Comparison of ENCODE assay signal across 8 mouse cellular contexts in genomic region chr7:35171867-35172382, GRCm38 (mm10). TPM values are rescaled to one million over a fixed set of nuclear protein-coding genes. Genes with fewer than 3 reads are reported as not detected.
A peak's percentile ranks its signal among the peaks of the same experiment; 100 is the strongest.
DNase-seq lines count a peak whose midpoint lies in the region; ATAC-seq and TF ChIP-seq lines count a peak whose summit lies in the region.

No protein-coding gene starts in this region.

- H3K27ac ChIP-seq in heart, embryonic 14.5 days (replicated peaks in 1 of 2; ENCODE audit: control insufficient read depth in 1 of 2, insufficient read depth in 1 of 2, low read depth in 2 of 2, low read length in 2 of 2), result no peak overlapping the region
- no peak overlapping the region for H3K27ac ChIP-seq in kidney, postnatal 0 days
- H3K27ac ChIP-seq in liver, embryonic 11.5 days (ENCODE audit: low read depth, low read length), result no peak overlapping the region

- DNase-seq in brain, adult 2 months (ENCODE audit: low read depth, low spot score), result peak; percentile 89
- DNase-seq in fibroblast of lung, adult 2 months (ENCODE audit: low read depth), result peak; percentile 55
- DNase-seq in kidney, postnatal 0 days (ENCODE audit: low spot score), result peak; percentile 93
- DNase-seq in liver, embryonic 11.5 days (ENCODE audit: low spot score), result peak; percentile 63
- DNase-seq in natural killer cell, adult 2 months (ENCODE audit: low spot score in 2 of 2), result peak; percentile 4 to 44
- DNase-seq in testis, postnatal 14 days (ENCODE audit: low spot score), result peak; percentile 48

- WGBS in heart, embryonic 14.5 days, result 5% methylated on average over 16 of the region's 16 CpGs
- WGBS in kidney, postnatal 0 days, result 1% methylated on average over 16 of the region's 16 CpGs
- WGBS in liver, embryonic 11.5 days, result 3% methylated on average over 16 of the region's 16 CpGs

- 0 out of 2 replicates have a peak overlapping the region, but pooled peaks have one; percentile 10 for H3K4me3 ChIP-seq in E14TG2a.4 (replicated peaks; ENCODE audit: low read length)
- H3K4me3 ChIP-seq in heart, embryonic 14.5 days (ENCODE audit: control insufficient read depth in 1 of 2, insufficient read depth in 1 of 2, low read depth in 1 of 2, low read length in 2 of 2), result no peak overlapping the region; a peak in 1 of 4 replicates
- no peak overlapping the region for H3K4me3 ChIP-seq in kidney, postnatal 0 days (replicated peaks; ENCODE audit: low read depth, low read length)
- no peak overlapping the region for H3K4me3 ChIP-seq in liver, embryonic 11.5 days (ENCODE audit: low read depth, low read length)

- no peaks in the 10 kb centered on the region for H3K36me3 ChIP-seq in E14TG2a.4 (ENCODE audit: insufficient read depth, low read length)
- no peaks in the 10 kb centered on the region for H3K36me3 ChIP-seq in heart, embryonic 14.5 days (ENCODE audit: control insufficient read depth, insufficient read depth, low read length)
- no peaks in the 10 kb centered on the region for H3K36me3 ChIP-seq in kidney, postnatal 0 days (ENCODE audit: insufficient read depth, low read length)
- no peaks in the 10 kb centered on the region for H3K36me3 ChIP-seq in liver, embryonic 11.5 days (ENCODE audit: control insufficient read depth, insufficient read depth, low read length)

- peaks cover 59% of the 10 kb centered on the region for H3K4me1 ChIP-seq in E14TG2a.4 (replicated peaks; ENCODE audit: low read depth, low read length)
- H3K4me1 ChIP-seq in heart, embryonic 14.5 days (ENCODE audit: control insufficient read depth in 2 of 2, insufficient read depth in 2 of 2, low read length in 2 of 2), result peaks cover 0 to 4% of the 10 kb centered on the region in 2 experiments; a peak in 2 of 4 replicates
- no peaks in the 10 kb centered on the region for H3K4me1 ChIP-seq in kidney, postnatal 0 days (replicated peaks; ENCODE audit: insufficient read depth, low read length)
- peaks cover 8% of the 10 kb centered on the region for H3K4me1 ChIP-seq in liver, embryonic 11.5 days (replicated peaks; ENCODE audit: control insufficient read depth, insufficient read depth, low read length)

- H3K4me2 ChIP-seq in heart, embryonic 14.5 days (ENCODE audit: low read length), result peak overlapping the region; percentile 50
- peak overlapping the region; percentile 36; the same call in 1 of the 2 replicates for H3K4me2 ChIP-seq in kidney, postnatal 0 days (ENCODE audit: low read length)
- no peak overlapping the region for H3K4me2 ChIP-seq in liver, embryonic 11.5 days

- H3K9me3 ChIP-seq in E14TG2a.4 (ENCODE audit: low read length), result no peaks in the 10 kb centered on the region
- no peaks in the 10 kb centered on the region for H3K9me3 ChIP-seq in heart, embryonic 14.5 days (ENCODE audit: control insufficient read depth, low read length)
- no peaks in the 10 kb centered on the region for H3K9me3 ChIP-seq in kidney, postnatal 0 days (replicated peaks; ENCODE audit: low read length)
- no peaks in the 10 kb centered on the region for H3K9me3 ChIP-seq in liver, embryonic 11.5 days (ENCODE audit: control insufficient read depth, low read length)

- H3K27me3 ChIP-seq in E14TG2a.4 (ENCODE audit: insufficient read depth, low read length), result peaks cover 55% of the 10 kb centered on the region
- H3K27me3 ChIP-seq in heart, embryonic 14.5 days (ENCODE audit: control insufficient read depth, insufficient read depth, low read length), result peaks cover 42% of the 10 kb centered on the region
- no peaks in the 10 kb centered on the region for H3K27me3 ChIP-seq in kidney, postnatal 0 days (ENCODE audit: insufficient read depth, low read length)
- H3K27me3 ChIP-seq in liver, embryonic 11.5 days (replicated peaks; ENCODE audit: control insufficient read depth, insufficient read depth, low read length), result no peaks in the 10 kb centered on the region

- peak; percentile 31 for TF ChIP-seq CTCF in E14TG2a.4 (conservative IDR thresholded peaks at IDR 0.05; ENCODE audit: low read length)
- peak; percentile 88 for TF ChIP-seq CTCF in kidney, postnatal 0 days (IDR thresholded peaks at IDR 0.05; ENCODE audit: low read depth)

- H3K9ac ChIP-seq in heart, embryonic 14.5 days (ENCODE audit: low read length), result no peak overlapping the region
- H3K9ac ChIP-seq in kidney, postnatal 0 days (ENCODE audit: low read depth, low read length), result no peak overlapping the region
- H3K9ac ChIP-seq in liver, embryonic 11.5 days (ENCODE audit: low read depth, low read length), result no peak overlapping the region

- ATAC-seq in heart, embryonic 14.5 days (ENCODE audit: insufficient number of reproducible peaks, insufficient read depth, low FRiP score, low read depth), result peak; percentile 41; the same call in 1 of the 2 replicates
- ATAC-seq in kidney, postnatal 0 days (replicated peaks; ENCODE audit: low FRiP score, low read depth), result peak; percentile 65; the same call in 1 of the 2 replicates
- peak; percentile 44 for ATAC-seq in liver, embryonic 11.5 days (replicated peaks; ENCODE audit: low FRiP score)

RNA-seq across cellular contexts. Expression of gene Slc7a10, which starts 14.3 kb away (rescaled TPM):
- 0.62 and 1.8 TPM in 2 replicates for polyA plus RNA-seq in heart, embryonic 14.5 days (2014; fragmentation: Nextera tagmentation; extraction: Ambion mirVana)
- polyA plus RNA-seq in kidney, postnatal 0 days (2015; fragmentation: Nextera tagmentation; extraction: Ambion mirVana), result 0.26 and 0.28 TPM in 2 replicates
- 0.60 and 1.9 TPM in 2 replicates for polyA plus RNA-seq in liver, embryonic 11.5 days (2014; fragmentation: Nextera tagmentation; extraction: Ambion mirVana)

RNA-seq across cellular contexts. Expression of gene Lrp3, which starts 43.4 kb away (rescaled TPM):
- 1.2 and 1.3 TPM in 2 replicates for polyA plus RNA-seq in heart, embryonic 14.5 days (2014; fragmentation: Nextera tagmentation; extraction: Ambion mirVana)
- polyA plus RNA-seq in kidney, postnatal 0 days (2015; fragmentation: Nextera tagmentation; extraction: Ambion mirVana), result 3.7 and 4.1 TPM in 2 replicates
- polyA plus RNA-seq in liver, embryonic 11.5 days (2014; fragmentation: Nextera tagmentation; extraction: Ambion mirVana), result 2.6 and 3.9 TPM in 2 replicates

RNA-seq across cellular contexts. Expression of gene Cebpa, which starts 52.8 kb away (rescaled TPM):
- 0.73 and 1.2 TPM in 2 replicates for polyA plus RNA-seq in heart, embryonic 14.5 days (2014; fragmentation: Nextera tagmentation; extraction: Ambion mirVana)
- polyA plus RNA-seq in kidney, postnatal 0 days (2015; fragmentation: Nextera tagmentation; extraction: Ambion mirVana), result 1.9 and 2.3 TPM in 2 replicates
- 6.9 and 8.2 TPM in 2 replicates for polyA plus RNA-seq in liver, embryonic 11.5 days (2014; fragmentation: Nextera tagmentation; extraction: Ambion mirVana)

Comparison
In these comparisons a context has a peak if more than half of its experiments do, and no peak if none do; other contexts are left out.
1. DNase-seq: peak in every context shown above with its lines; median percentile 93 in kidney, postnatal 0 days; 89 in brain, adult 2 months; 63 in liver, embryonic 11.5 days; 55 in fibroblast of lung, adult 2 months; 48 in testis, postnatal 14 days; 24 in natural killer cell, adult 2 months.